Mouse (Mus musculus): ENCODE measurements around the gene Kap. TPM values are rescaled to one million over a fixed set of nuclear protein-coding genes. Genes with fewer than 3 reads are reported as not detected.

Gene Kap
- not detected for total RNA-seq (2023)

DNA sequence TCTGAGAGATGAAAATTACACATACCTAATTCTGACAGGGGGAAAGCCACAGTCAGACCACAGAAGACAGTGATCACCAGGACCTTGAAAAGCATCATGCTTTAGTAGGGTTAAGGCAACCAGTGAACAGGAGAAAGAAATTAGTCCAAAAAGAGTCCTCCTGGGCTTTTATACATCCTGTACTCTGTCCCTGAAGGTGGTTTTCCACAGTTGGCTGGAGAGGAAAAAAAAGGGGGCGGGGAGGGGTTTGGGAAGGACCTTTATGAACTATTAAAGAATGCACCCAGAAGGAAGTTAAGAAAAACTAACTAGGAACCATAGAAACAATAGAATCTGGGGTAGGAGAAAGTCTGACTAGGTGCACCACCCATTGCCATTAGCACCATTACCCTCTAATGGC is at the start of gene Kap:
TSS of gene Kap (minus strand) at position 237 of the 400 bp plus-strand sequence.

Other genes with a start within 250 kb of the Kap start
- gene Etv6, start 181.9 kb upstream of the Kap start, total RNA-seq (2023), result 10 to 100 TPM; 26.1 to 32.4 TPM

Measured in B cell, adult 67 days (primary cell).